Mouse (Mus musculus) erythroblast, embryonic 14.5 days (primary cell): ENCODE data around the gene Recql5. TPM values are rescaled to one million over a fixed set of nuclear protein-coding genes. Genes with fewer than 3 reads are reported as not detected.

ENCODE experiments used
- H3K27me3 ChIP-seq: 2 replicates; pipeline ENCODE4 v1.6.1; 2012; ENCODE audit warnings: inconsistent platforms; ENCODE audit not compliant: control insufficient read depth
- H3K36me3 ChIP-seq: 2 replicates; pipeline ENCODE4 v1.6.1; 2012; ENCODE audit warnings: mild to moderate bottlenecking, inconsistent platforms; ENCODE audit not compliant: control insufficient read depth
- H3K4me1 ChIP-seq: 2 replicates; pipeline ENCODE4 v1.6.1; 2012; ENCODE audit warnings: inconsistent platforms; ENCODE audit not compliant: control insufficient read depth
- H3K4me3 ChIP-seq: replicated peaks from 2 replicates; pipeline ENCODE3; 2012; ENCODE audit warnings: moderate library complexity, mild to moderate bottlenecking, inconsistent platforms
- H3K9me3 ChIP-seq: 2 replicates; pipeline ENCODE4 v1.6.1; 2012; ENCODE audit warnings: low read length, inconsistent platforms, mixed read lengths; ENCODE audit not compliant: control insufficient read depth
- GATA1 ChIP-seq: IDR thresholded peaks from 2 replicates; pipeline ENCODE4 v1.6.1; 2012; ENCODE audit warnings: low read length, inconsistent platforms, mixed read lengths
- TAL1 ChIP-seq: IDR thresholded peaks from 3 replicates; pipeline ENCODE4 v1.6.1; 2012; ENCODE audit warnings: low read length, inconsistent platforms, mixed read lengths
- polyA plus RNA-seq: library from polyadenylated mRNA; stranded (reverse); fragments of >175 nt; gene quantifications from 2 replicates; pipeline ENCODE4 v1.2.3, GENCODE M21; 2012

Gene Recql5
- polyA plus RNA-seq, 1 experiment = 1.4 TPM

- H3K36me3 ChIP-seq = no peaks in the 10 kb centered on the region
- TF ChIP-seq GATA1 = no peak
- peaks cover 18% of the 10 kb centered on the region for H3K27me3 ChIP-seq
- no peaks in the 10 kb centered on the region for H3K9me3 ChIP-seq
- peaks cover 4% of the 10 kb centered on the region for H3K4me1 ChIP-seq
- no peak overlapping the region for H3K4me3 ChIP-seq
Measured at GRCm38 (mm10) chr11:115885281-115885680, 48.0 kb downstream of the Recql5 start.

DNA sequence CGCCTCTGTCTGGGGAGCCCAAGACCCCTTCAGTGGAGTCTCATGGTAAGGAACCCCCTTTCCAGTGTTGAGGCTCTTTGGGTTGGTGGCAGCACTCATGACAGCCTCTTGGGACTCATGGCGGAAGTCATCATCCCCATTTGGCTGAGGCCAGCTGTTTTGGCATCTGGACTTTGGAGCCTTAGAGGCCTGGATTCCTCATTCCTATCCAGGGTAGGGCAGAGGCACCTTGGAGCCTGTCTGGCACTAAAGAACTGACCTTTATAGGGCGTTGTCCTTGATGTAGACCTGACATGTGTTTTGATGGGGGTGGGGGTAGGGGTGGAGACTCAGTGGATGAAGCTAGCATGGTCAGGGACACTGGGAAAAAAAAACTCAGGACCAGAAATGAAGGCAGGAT is 48.9 kb downstream of the Recql5 start:
- H3K4me1 ChIP-seq = peaks cover 4% of the 10 kb centered on the region
- no peaks in the 10 kb centered on the region for H3K36me3 ChIP-seq
- H3K4me3 ChIP-seq = no peak overlapping the region
- H3K9me3 ChIP-seq = no peaks in the 10 kb centered on the region
- H3K27me3 ChIP-seq = peaks cover 21% of the 10 kb centered on the region
- no peak for TF ChIP-seq GATA1
- TF ChIP-seq TAL1 = no peak

DNA sequence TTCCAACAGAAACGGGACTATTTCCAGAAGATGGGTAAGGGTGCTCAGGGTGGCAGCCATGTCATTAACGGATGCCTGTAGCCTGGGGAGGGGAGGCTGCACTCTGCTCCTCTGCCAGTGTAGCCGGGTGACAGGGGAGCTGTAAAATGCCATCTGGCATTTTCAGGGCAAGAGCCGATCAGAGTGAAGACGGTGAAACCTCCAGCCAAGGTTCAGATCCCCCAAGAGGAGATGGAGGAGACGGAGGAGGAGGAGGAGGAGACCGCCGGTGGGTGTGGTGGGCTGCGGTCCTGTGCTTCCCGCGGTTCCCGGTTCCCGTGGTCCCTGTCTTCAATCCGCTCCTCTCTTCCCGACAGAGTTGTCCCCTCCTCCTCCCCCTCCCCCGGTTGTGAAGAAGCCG is 50.0 kb downstream of the Recql5 start:
- Histone ChIP-seq H3K4me3 (no peak overlapping the region), H3K27me3 (peaks cover 20% of the 10 kb centered on the region), H3K9me3 (no peaks in the 10 kb centered on the region), H3K4me1 (peaks cover 4% of the 10 kb centered on the region), H3K36me3 (no peaks in the 10 kb centered on the region)
- no peak for TF ChIP-seq GATA1
- no peak for TF ChIP-seq TAL1

GRCm38 (mm10) chr11:115881002-115881401 is 52.3 kb downstream of the Recql5 start:
- Histone ChIP-seq H3K4me1 (peaks cover 5% of the 10 kb centered on the region), H3K4me3 (no peak overlapping the region), H3K36me3 (no peaks in the 10 kb centered on the region), H3K27me3 (peaks cover 19% of the 10 kb centered on the region), H3K9me3 (no peaks in the 10 kb centered on the region)
- TF ChIP-seq TAL1 (no peak), GATA1 (no peak)

GRCm38 (mm10) chr11:115878071-115878470 is 55.2 kb downstream of the Recql5 start:
- H3K27me3 ChIP-seq = peaks cover 14% of the 10 kb centered on the region
- TF ChIP-seq TAL1 (no peak), GATA1 (no peak)
- H3K4me3 ChIP-seq = no peak overlapping the region

GRCm38 (mm10) chr11:115877174-115877755 is 56.0 kb downstream of the Recql5 start:
- Histone ChIP-seq H3K27me3 (peaks cover 8% of the 10 kb centered on the region), H3K9me3 (no peaks in the 10 kb centered on the region), H3K4me1 (peaks cover 6% of the 10 kb centered on the region), H3K4me3 (no peak overlapping the region), H3K36me3 (no peaks in the 10 kb centered on the region)
- no peak for TF ChIP-seq TAL1
- TF ChIP-seq GATA1 = no peak

More at GRCm38 (mm10) chr11:115878071-115878470, 55.2 kb downstream of the Recql5 start:
- Histone ChIP-seq H3K36me3 (no peaks in the 10 kb centered on the region), H3K9me3 (no peaks in the 10 kb centered on the region), H3K4me1 (peaks cover 2% of the 10 kb centered on the region)

GRCm38 (mm10) chr11:115876438-115876837 is 56.8 kb downstream of the Recql5 start:
- Histone ChIP-seq H3K4me1 (peaks cover 14% of the 10 kb centered on the region), H3K9me3 (no peaks in the 10 kb centered on the region), H3K4me3 (no peak overlapping the region), H3K27me3 (0 out of 2 replicates have a peak, but pooled peaks cover 6% of the 10 kb centered on the region), H3K36me3 (no peaks in the 10 kb centered on the region)
- TF ChIP-seq GATA1 = no peak
- no peak for TF ChIP-seq TAL1

DNA sequence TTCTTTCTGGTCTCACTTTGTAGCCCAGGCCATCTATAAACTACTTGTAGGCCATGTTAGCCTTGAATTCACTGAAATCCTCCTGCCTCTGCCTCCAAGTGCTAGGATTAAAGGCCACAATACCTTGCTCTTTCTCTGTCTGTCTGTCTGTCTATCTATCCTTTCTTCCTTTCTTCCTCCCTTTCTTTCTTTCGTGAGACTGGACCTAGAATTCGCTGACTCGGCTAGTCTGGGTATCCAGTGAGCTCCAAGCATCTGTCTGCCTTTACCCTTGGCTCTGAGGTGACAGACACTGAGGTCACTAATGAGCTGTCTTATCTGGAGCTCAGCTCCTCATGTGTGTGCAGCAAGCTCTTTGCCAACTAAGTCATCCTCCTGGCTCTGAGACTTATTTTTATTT is 57.3 kb downstream of the Recql5 start:
- peaks cover 15% of the 10 kb centered on the region for H3K4me1 ChIP-seq
- TF ChIP-seq TAL1 (no peak), GATA1 (no peak)
- H3K9me3 ChIP-seq = no peaks in the 10 kb centered on the region
- no peaks in the 10 kb centered on the region for H3K36me3 ChIP-seq
- H3K27me3 ChIP-seq = 0 out of 2 replicates have a peak, but pooled peaks cover 6% of the 10 kb centered on the region
- H3K4me3 ChIP-seq = no peak overlapping the region

GRCm38 (mm10) chr11:115872437-115872836 is 60.8 kb downstream of the Recql5 start:
- Histone ChIP-seq H3K4me3 (no peak overlapping the region), H3K27me3 (peaks cover 5% of the 10 kb centered on the region; the same call in 1 of the 2 replicates), H3K36me3 (no peaks in the 10 kb centered on the region), H3K9me3 (no peaks in the 10 kb centered on the region), H3K4me1 (peaks cover 28% of the 10 kb centered on the region)
- TF ChIP-seq TAL1 (no peak), GATA1 (no peak)

DNA sequence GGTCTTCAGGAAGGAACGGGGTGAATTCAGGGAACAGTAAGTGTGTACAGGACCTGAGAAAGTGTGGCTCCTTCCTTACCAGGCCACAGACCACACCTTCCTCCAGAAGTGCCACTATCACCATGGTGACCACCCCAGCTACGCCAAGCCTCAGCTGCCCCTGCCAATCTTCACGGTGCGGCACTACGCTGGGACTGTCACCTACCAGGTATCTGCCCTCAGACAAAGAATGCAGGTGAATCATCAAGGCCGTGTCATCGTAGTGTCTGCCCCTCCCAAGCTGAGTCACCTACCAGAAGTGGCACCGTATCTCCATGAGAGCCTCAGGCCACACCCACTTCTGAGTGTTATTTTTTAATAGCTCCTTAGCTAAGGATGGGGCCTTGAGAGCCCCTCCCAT is 63.9 kb downstream of the Recql5 start:
- H3K27me3 ChIP-seq = peaks cover 7% of the 10 kb centered on the region; the same call in 1 of the 2 replicates
- H3K9me3 ChIP-seq = no peaks in the 10 kb centered on the region
- H3K4me3 ChIP-seq = no peak overlapping the region
- H3K36me3 ChIP-seq = no peaks in the 10 kb centered on the region
- TF ChIP-seq TAL1 = no peak
- no peak for TF ChIP-seq GATA1
- H3K4me1 ChIP-seq = peaks cover 26% of the 10 kb centered on the region
